Mouse (Mus musculus): ENCODE results near the gene Elf4. TPM values are rescaled to one million over a fixed set of nuclear protein-coding genes. Genes with fewer than 3 reads are reported as not detected.

The Elf4 gene
- polyA plus RNA-seq, 1 experiment from 2014 or later, result 3.2 TPM

DNA sequence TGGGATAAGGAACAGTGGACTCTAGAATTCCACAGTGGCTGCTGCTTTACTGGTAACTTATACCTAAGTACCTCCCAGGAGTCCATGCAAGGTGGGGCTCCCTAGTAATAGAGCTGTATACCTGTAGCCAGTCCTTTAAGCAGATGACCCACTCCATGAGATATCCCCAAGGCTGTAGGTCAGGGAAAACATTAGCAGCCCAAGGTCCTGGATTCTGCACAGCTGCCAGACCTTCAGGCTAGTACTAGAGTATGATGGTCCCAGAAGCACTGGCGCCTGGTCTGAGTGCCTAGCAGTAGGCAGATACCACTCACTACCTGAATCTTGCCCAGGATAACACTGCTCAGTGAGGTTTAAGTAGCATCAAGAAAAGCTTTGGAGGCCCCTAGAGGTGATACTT lies 28.7 kb downstream of the Elf4 start:
- ATAC-seq (replicated peaks; ENCODE audit: insufficient number of reproducible peaks, low FRiP score, low TSS enrichment, low read depth), result no peak
- H3K27ac ChIP-seq (replicated peaks; ENCODE audit: low read depth, low read length), result no peak overlapping the region
- WGBS, result 73% methylated on average over 1 of the region's 1 CpGs

GRCm38 (mm10) chrX:48433527-48433899 lies 29.4 kb downstream of the Elf4 start:
- Histone ChIP-seq H3K36me3 (replicated peaks; ENCODE audit: control insufficient read depth, insufficient read depth, low read depth, low read length) (no peaks in the 10 kb centered on the region), H3K27me3 (ENCODE audit: control insufficient read depth, insufficient read depth, low read length) (no peaks in the 10 kb centered on the region), H3K27ac (replicated peaks; ENCODE audit: low read depth, low read length) (no peak overlapping the region), H3K9me3 (replicated peaks; ENCODE audit: control insufficient read depth, low read length) (no peaks in the 10 kb centered on the region), H3K4me1 (ENCODE audit: control insufficient read depth, insufficient read depth, low read length) (no peaks in the 10 kb centered on the region), H3K9ac (replicated peaks; ENCODE audit: low read length) (no peak overlapping the region), H3K4me3 (ENCODE audit: low read depth, low read length) (no peak overlapping the region), H3K4me2 (ENCODE audit: low read depth, low read length) (no peak overlapping the region)
- DNase-seq (ENCODE audit: low spot score), result no peak
- 38% methylated on average over 6 of the region's 6 CpGs for WGBS
- ATAC-seq (replicated peaks; ENCODE audit: insufficient number of reproducible peaks, low FRiP score, low TSS enrichment, low read depth), result no peak

More for the DNA sequence above, 28.7 kb downstream of the Elf4 start:
- H3K9me3 ChIP-seq (replicated peaks; ENCODE audit: control insufficient read depth, low read length), result no peaks in the 10 kb centered on the region
- no peak overlapping the region for H3K4me3 ChIP-seq (ENCODE audit: low read depth, low read length)
- H3K9ac ChIP-seq (replicated peaks; ENCODE audit: low read length), result no peak overlapping the region
- H3K4me2 ChIP-seq (ENCODE audit: low read depth, low read length), result no peak overlapping the region
- DNase-seq (ENCODE audit: low spot score), result no peak
- H3K36me3 ChIP-seq (replicated peaks; ENCODE audit: control insufficient read depth, insufficient read depth, low read depth, low read length), result no peaks in the 10 kb centered on the region
- no peaks in the 10 kb centered on the region for H3K4me1 ChIP-seq (ENCODE audit: control insufficient read depth, insufficient read depth, low read length)
- H3K27me3 ChIP-seq (ENCODE audit: control insufficient read depth, insufficient read depth, low read length), result no peaks in the 10 kb centered on the region

DNA sequence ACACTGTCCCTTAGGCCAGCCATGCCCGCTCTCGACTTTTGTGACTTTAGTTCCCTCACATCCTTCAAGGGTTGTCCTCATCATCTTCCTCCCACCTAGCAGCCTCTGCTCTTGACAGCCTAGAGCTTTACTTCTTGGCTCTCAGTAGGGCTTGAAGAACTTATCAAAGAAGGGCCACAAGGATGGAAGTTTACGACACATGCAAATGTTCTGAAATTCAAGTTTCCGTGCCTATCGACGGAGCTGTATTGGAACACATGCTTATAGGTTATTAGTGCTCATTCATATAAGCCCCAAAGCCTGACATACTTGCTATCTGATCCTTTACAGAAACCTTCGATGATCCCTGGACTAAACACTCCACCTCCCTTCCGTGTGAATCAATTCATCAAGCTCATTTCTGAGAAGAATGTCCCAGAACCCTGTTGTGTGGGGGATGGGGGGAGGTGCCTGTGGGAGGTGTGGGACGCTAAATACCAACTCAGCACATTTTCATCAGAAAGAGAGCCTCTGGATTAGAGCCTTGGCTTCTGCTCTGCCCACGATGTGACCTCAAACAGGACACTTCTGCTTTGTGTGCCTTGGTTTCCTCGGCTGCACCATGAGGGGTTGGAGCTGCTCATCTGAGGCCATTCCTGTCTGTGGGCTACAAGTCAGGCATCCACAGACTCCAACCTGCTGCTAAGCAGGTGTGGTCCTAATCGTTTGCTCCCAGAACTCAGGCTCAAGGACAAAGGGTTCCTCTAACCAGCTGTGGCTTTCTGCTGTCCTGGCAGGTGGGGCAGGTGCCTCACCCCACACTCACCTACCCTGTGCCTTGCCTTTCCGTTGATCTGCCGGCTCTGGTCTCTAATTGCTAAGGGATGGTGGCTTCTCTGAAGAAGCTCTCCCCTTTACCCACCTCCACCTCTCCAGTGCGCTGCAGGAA lies 30.1 kb downstream of the Elf4 start:
- Histone ChIP-seq H3K27ac (replicated peaks; ENCODE audit: low read depth, low read length) (no peak overlapping the region), H3K4me2 (ENCODE audit: low read depth, low read length) (no peak overlapping the region), H3K36me3 (replicated peaks; ENCODE audit: control insufficient read depth, insufficient read depth, low read depth, low read length) (no peaks in the 10 kb centered on the region), H3K9ac (replicated peaks; ENCODE audit: low read length) (no peak overlapping the region), H3K4me3 (ENCODE audit: low read depth, low read length) (no peak overlapping the region), H3K4me1 (ENCODE audit: control insufficient read depth, insufficient read depth, low read length) (no peaks in the 10 kb centered on the region), H3K9me3 (replicated peaks; ENCODE audit: control insufficient read depth, low read length) (no peaks in the 10 kb centered on the region), H3K27me3 (ENCODE audit: control insufficient read depth, insufficient read depth, low read length) (no peaks in the 10 kb centered on the region)
- 67% methylated on average over 15 of the region's 15 CpGs for WGBS
- DNase-seq (ENCODE audit: low spot score) (no peak), ATAC-seq (replicated peaks; ENCODE audit: insufficient number of reproducible peaks, low FRiP score, low TSS enrichment, low read depth) (no peak)

DNA sequence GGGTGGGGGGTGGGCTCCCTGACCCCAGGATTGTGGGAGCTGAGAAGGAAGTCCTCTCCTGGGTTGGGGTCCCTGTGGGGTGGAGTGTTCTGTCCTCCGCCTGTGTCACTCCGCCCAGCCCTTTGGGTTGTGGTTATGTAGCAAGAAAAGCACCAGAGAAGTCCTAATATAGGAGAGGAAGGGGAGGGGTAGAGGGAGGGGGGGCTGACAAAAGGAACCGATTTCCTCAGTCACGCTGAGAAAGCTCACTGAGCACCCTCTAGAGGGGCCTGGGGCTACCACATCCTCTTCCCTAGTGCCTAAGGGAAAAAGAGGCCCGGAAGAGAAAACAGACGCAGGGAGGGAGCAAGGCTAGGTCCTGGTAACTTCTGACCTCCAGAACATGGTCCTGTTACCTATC lies 33.4 kb downstream of the Elf4 start:
- H3K9ac ChIP-seq (replicated peaks; ENCODE audit: low read length), result no peak overlapping the region
- H3K4me1 ChIP-seq (ENCODE audit: control insufficient read depth, insufficient read depth, low read length), result no peaks in the 10 kb centered on the region
- no peaks in the 10 kb centered on the region for H3K27me3 ChIP-seq (ENCODE audit: control insufficient read depth, insufficient read depth, low read length)
- H3K9me3 ChIP-seq (replicated peaks; ENCODE audit: control insufficient read depth, low read length), result no peaks in the 10 kb centered on the region
- H3K27ac ChIP-seq (replicated peaks; ENCODE audit: low read depth, low read length), result no peak overlapping the region
- ATAC-seq (replicated peaks; ENCODE audit: insufficient number of reproducible peaks, low FRiP score, low TSS enrichment, low read depth) (no peak), DNase-seq (ENCODE audit: low spot score) (no peak)
- H3K4me3 ChIP-seq (ENCODE audit: low read depth, low read length), result no peak overlapping the region
- WGBS, result 21% methylated on average over 6 of the region's 6 CpGs
- H3K4me2 ChIP-seq (ENCODE audit: low read depth, low read length), result no peak overlapping the region
- H3K36me3 ChIP-seq (replicated peaks; ENCODE audit: control insufficient read depth, insufficient read depth, low read depth, low read length), result no peaks in the 10 kb centered on the region

- no peak overlapping the region for H3K4me3 ChIP-seq (ENCODE audit: low read depth, low read length)
- no peak overlapping the region for H3K27ac ChIP-seq (replicated peaks; ENCODE audit: low read depth, low read length)
- H3K4me2 ChIP-seq (ENCODE audit: low read depth, low read length), result no peak overlapping the region
- no peaks in the 10 kb centered on the region for H3K27me3 ChIP-seq (ENCODE audit: control insufficient read depth, insufficient read depth, low read length)
- H3K36me3 ChIP-seq (replicated peaks; ENCODE audit: control insufficient read depth, insufficient read depth, low read depth, low read length), result no peaks in the 10 kb centered on the region
- no peak overlapping the region for H3K9ac ChIP-seq (replicated peaks; ENCODE audit: low read length)
- ATAC-seq (replicated peaks; ENCODE audit: insufficient number of reproducible peaks, low FRiP score, low TSS enrichment, low read depth), result no peak
- H3K9me3 ChIP-seq (replicated peaks; ENCODE audit: control insufficient read depth, low read length), result no peaks in the 10 kb centered on the region
- DNase-seq (ENCODE audit: low spot score), result no peak
- no peaks in the 10 kb centered on the region for H3K4me1 ChIP-seq (ENCODE audit: control insufficient read depth, insufficient read depth, low read length)
Observed at GRCm38 (mm10) chrX:48429100-48429499, 33.8 kb downstream of the Elf4 start.

GRCm38 (mm10) chrX:48428642-48429041 lies 34.3 kb downstream of the Elf4 start:
- Histone ChIP-seq H3K4me1 (ENCODE audit: control insufficient read depth, insufficient read depth, low read length) (no peaks in the 10 kb centered on the region), H3K9me3 (replicated peaks; ENCODE audit: control insufficient read depth, low read length) (no peaks in the 10 kb centered on the region), H3K27ac (replicated peaks; ENCODE audit: low read depth, low read length) (no peak overlapping the region), H3K9ac (replicated peaks; ENCODE audit: low read length) (no peak overlapping the region), H3K36me3 (replicated peaks; ENCODE audit: control insufficient read depth, insufficient read depth, low read depth, low read length) (no peaks in the 10 kb centered on the region), H3K27me3 (ENCODE audit: control insufficient read depth, insufficient read depth, low read length) (no peaks in the 10 kb centered on the region), H3K4me2 (ENCODE audit: low read depth, low read length) (no peak overlapping the region), H3K4me3 (ENCODE audit: low read depth, low read length) (no peak overlapping the region)
- DNase-seq (ENCODE audit: low spot score), result no peak
- ATAC-seq (replicated peaks; ENCODE audit: insufficient number of reproducible peaks, low FRiP score, low TSS enrichment, low read depth), result no peak
- 83% methylated on average over 8 of the region's 8 CpGs for WGBS

DNA sequence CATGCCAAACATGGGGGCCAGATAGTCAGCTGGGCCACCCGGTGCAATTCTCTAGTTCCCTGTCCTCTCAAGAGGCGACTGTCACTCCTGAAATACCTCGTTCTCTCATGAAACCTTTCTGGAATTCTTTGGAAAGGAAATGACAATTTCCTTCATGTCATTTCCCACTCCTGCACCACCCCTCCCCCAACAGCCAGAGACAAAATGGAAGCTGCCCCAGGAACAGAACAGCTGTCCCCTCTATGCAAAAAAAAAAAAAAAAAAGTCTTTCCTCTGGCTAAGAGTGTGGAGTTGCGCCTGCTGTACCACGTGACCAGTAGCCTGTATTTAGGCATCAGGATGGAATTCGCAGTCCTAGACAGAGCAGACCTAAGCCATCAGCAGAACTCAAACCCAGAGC lies 34.7 kb downstream of the Elf4 start:
- H3K4me1 ChIP-seq (ENCODE audit: control insufficient read depth, insufficient read depth, low read length), result no peaks in the 10 kb centered on the region
- DNase-seq (ENCODE audit: low spot score), result no peak
- no peak overlapping the region for H3K27ac ChIP-seq (replicated peaks; ENCODE audit: low read depth, low read length)
- 74% methylated on average over 6 of the region's 6 CpGs for WGBS
- H3K27me3 ChIP-seq (ENCODE audit: control insufficient read depth, insufficient read depth, low read length), result no peaks in the 10 kb centered on the region
- no peak overlapping the region for H3K4me2 ChIP-seq (ENCODE audit: low read depth, low read length)
- H3K9ac ChIP-seq (replicated peaks; ENCODE audit: low read length), result no peak overlapping the region
- no peaks in the 10 kb centered on the region for H3K9me3 ChIP-seq (replicated peaks; ENCODE audit: control insufficient read depth, low read length)
- H3K4me3 ChIP-seq (ENCODE audit: low read depth, low read length), result no peak overlapping the region
- no peaks in the 10 kb centered on the region for H3K36me3 ChIP-seq (replicated peaks; ENCODE audit: control insufficient read depth, insufficient read depth, low read depth, low read length)
- ATAC-seq (replicated peaks; ENCODE audit: insufficient number of reproducible peaks, low FRiP score, low TSS enrichment, low read depth), result no peak

DNA sequence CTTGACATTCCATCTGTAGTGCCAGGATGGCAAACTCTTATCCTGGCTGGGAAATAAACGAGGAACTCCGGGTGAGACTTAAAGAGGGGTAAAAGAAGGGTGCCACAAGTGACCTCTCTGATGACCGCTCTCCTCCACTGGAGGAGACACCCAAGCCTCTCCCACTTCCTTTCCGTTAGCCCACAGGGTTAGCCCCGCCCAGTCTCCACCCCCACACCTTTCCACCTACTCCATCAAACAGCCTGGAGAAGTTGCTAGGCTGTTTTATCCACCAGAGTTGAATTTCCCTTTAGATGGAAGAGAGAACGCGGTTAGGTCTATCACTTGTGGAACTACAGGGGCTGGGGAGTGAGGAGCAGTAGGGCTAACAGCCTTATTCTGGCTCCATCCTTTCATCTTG lies 37.7 kb downstream of the Elf4 start:
- no peak for ATAC-seq (replicated peaks; ENCODE audit: insufficient number of reproducible peaks, low FRiP score, low TSS enrichment, low read depth)
- no peaks in the 10 kb centered on the region for H3K9me3 ChIP-seq (replicated peaks; ENCODE audit: control insufficient read depth, low read length)
- H3K36me3 ChIP-seq (replicated peaks; ENCODE audit: control insufficient read depth, insufficient read depth, low read depth, low read length), result no peaks in the 10 kb centered on the region
- H3K4me2 ChIP-seq (ENCODE audit: low read depth, low read length), result no peak overlapping the region
- H3K27ac ChIP-seq (replicated peaks; ENCODE audit: low read depth, low read length), result no peak overlapping the region
- no peaks in the 10 kb centered on the region for H3K27me3 ChIP-seq (ENCODE audit: control insufficient read depth, insufficient read depth, low read length)
- H3K9ac ChIP-seq (replicated peaks; ENCODE audit: low read length), result no peak overlapping the region
- H3K4me3 ChIP-seq (ENCODE audit: low read depth, low read length), result no peak overlapping the region
- H3K4me1 ChIP-seq (ENCODE audit: control insufficient read depth, insufficient read depth, low read length), result no peaks in the 10 kb centered on the region
- WGBS, result 54% methylated on average over 7 of the region's 7 CpGs
- no peak for DNase-seq (ENCODE audit: low spot score)
